Mouse (Mus musculus): Measurements from ENCODE around the gene Stab1.

DNA sequence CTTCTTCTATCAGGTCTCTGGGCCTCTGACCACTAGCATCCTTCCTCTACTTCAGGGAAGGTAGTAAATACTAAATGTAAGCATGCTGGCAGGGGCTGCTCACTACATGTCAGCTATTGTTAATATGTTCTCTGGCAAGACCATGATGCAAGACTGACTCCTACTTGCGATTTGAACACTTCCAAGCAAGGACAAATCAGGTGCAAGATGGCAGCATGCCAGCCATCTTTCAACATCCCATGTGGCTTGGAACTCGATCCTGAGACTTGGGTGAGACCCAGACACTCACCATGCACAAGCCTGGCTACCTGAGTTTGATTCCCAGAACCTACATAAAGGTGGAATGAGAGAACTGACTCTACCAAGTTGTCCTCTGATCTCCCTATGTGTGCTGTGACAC is 23.5 kb upstream of the Stab1 start:
- TF ChIP-seq CTCF (IDR thresholded peaks at IDR 0.05; ENCODE audit: low read depth, low read length), result no peak
- no peak for TF ChIP-seq POLR2AphosphoS5 (IDR thresholded peaks at IDR 0.05; ENCODE audit: insufficient replicate concordance, low read depth, low read length)

All from G1E (cell line).